Mouse (Mus musculus) spleen, postnatal 10 days (tissue): ENCODE results near the gene Mul1.

Experiments
- DNase-seq, 2 experiments: peaks; one replicate each; pipeline ENCODE4 v3.0.0; 2021 to 2022; ENCODE audit warnings: low spot score in 2 of 2

Gene Mul1

DNA sequence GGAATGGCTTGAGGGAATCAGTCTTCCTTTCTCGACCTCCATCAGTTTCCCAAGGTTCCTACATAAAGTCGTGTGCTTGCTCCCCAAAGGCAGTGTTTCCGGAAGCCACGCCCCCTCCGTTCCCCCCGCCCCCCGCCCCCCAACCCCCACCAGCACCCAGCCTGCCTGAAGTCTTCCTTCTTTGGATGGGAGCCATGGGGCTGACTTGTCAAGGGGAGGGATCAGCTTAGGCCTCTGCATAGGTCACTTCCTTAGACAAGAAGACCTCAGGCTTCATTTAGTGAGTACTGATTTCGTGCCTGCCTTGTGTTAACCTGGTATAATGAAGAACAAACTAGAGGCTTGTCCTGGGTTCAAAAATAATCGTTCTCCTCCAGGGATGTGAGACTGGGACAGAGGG, 26.4 kb downstream of the Mul1 start:
- no peak for DNase-seq

DNA sequence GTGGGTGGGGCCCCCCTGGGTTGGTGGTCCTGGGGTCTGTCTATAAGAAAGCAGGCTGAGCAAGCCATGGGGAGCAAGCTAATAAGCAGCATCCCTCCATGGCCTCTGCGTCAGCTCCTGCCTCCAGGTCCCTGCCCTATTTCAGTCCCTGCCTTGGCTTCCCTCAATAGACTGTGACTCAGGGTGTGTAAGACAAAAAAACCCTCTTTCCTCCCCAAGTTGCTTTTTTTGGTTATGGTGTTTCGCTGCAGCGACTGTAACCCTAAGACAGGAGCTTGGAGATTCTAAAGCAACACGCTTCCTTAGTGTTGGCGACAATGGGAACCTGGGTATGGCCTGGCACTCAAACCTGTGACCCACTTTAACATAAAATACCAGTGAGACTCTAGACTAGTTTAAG, 27.0 kb downstream of the Mul1 start:
- no peak for DNase-seq

GRCm38 (mm10) chr4:138462971-138463831, 28.7 kb downstream of the Mul1 start:
- no peak for DNase-seq

DNA sequence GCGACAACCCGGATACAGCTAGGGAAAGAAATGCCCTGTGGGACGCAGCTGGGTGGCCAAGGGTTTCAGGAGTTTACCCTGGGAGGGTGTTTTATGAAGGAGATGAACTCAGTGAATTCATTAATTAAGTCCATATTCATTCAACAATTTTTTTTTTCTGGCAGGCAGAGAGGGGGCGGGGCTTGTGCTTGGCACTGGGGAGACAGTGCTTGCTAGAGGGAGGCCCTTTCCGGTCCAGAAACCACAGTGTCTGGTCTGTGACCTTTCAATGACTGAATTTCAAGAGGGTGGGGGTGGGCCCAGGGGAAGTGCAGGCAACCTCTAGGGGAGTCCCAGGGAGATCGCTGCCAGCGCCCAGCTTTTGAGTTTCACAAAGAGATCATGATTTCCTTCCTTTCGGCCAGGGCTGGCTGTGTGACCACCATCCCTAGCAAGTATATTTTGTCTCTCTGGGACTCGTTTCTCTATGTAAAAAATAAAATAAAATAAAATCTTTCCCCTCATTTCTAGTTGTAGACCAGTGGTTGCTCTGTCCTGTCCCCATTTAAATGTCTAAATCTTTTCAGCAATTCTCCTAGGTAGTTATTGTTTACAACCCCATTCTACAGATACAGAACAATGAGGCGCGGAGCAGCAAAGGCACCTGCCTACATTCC, 29.5 kb downstream of the Mul1 start:
- DNase-seq = peak in 1 of 2 experiments; percentile 70

GRCm38 (mm10) chr4:138464667-138465353, 30.3 kb downstream of the Mul1 start:
- DNase-seq = peak in 1 of 2 experiments; percentile 27

GRCm38 (mm10) chr4:138465446-138465845, 31.0 kb downstream of the Mul1 start:
- DNase-seq = no peak

- DNase-seq = no peak
Measured at GRCm38 (mm10) chr4:138466690-138467089, 32.2 kb downstream of the Mul1 start.

DNA sequence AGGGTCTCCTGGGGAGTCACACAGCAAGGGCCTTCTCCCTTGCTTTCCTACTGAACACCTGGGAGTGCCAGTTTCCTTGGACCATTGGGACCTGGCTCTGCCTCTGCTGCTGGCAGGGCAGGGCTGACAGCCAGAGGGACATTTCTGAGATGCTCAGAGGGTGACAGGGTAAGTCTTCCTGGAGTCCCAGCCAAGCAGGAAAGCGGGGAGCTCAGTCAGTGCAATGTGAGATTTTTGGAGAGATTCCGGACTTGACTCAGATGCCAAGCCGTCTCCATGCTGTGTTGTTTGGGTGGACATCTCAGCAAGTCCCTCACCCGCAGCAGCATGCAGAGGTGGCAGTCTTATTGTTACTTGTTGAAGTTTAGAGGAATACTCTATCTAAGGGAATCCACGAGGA, 33.0 kb downstream of the Mul1 start:
- DNase-seq = no peak

GRCm38 (mm10) chr4:138469080-138469479, 34.6 kb downstream of the Mul1 start:
- DNase-seq = no peak

- DNase-seq = no peak
Measured at GRCm38 (mm10) chr4:138471241-138471640, 36.8 kb downstream of the Mul1 start.

- no peak for DNase-seq
Measured at GRCm38 (mm10) chr4:138479595-138479994, 45.1 kb downstream of the Mul1 start.

- no peak for DNase-seq
Measured at GRCm38 (mm10) chr4:138480962-138481361, 46.5 kb downstream of the Mul1 start.

GRCm38 (mm10) chr4:138482721-138483120, 48.2 kb downstream of the Mul1 start:
- no peak for DNase-seq

DNA sequence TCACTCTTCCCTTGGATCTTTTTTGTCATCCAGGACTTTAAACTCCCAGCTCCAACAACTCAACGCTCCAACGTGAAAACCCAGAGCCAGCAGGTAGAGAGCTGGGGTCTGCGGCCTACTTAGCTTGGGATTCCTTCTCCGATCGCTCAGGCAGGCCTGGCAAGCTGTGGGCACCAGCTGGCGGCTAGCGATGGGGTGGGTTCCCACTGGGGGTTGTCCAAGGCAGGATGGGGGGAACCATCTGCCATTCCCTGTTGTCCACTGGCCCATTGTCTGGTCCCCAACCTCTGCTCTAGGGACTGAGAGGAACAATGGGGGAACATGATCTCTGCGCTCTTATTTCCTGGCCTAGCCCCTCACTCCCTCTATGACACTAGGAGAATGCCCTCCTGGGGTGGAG, 53.8 kb downstream of the Mul1 start:
- DNase-seq = no peak

- no peak for DNase-seq
Measured at GRCm38 (mm10) chr4:138491088-138491487, 56.6 kb downstream of the Mul1 start.
